Mouse (Mus musculus) midbrain, embryonic 11.5 days (tissue): ENCODE data around the gene D230025D16Rik. TPM values are rescaled to one million over a fixed set of nuclear protein-coding genes. Genes with fewer than 3 reads are reported as not detected.

Experiments
- ATAC-seq: fragments of 200-750 bp; cut with Nextera tagmentation; 2 replicates; pipeline ENCODE4 v1.8.0; 2017; ENCODE audit warnings: moderate TSS enrichment, moderate library complexity; ENCODE audit not compliant: low FRiP score
- DNase-seq: peaks from one replicate; pipeline ENCODE4 v3.0.0; 2015; ENCODE audit warnings: low spot score; ENCODE audit errors: missing footprints
- H3K27ac ChIP-seq: fragments of 300-500 bp; sonication (generic); 2 replicates; pipeline ENCODE4 v1.5.1; 2014; ENCODE audit warnings: low read depth, low read length
- H3K27me3 ChIP-seq: fragments of 300-500 bp; sonication (generic); 2 replicates; pipeline ENCODE4 v1.6.1; 2014; ENCODE audit warnings: mild to moderate bottlenecking, low read length, moderate library complexity, mixed read lengths; ENCODE audit not compliant: control insufficient read depth, insufficient read depth
- H3K36me3 ChIP-seq: fragments of 300-500 bp; sonication (generic); 2 replicates; pipeline ENCODE4 v1.6.1; 2014; ENCODE audit warnings: mild to moderate bottlenecking, low read length, moderate library complexity, mixed read lengths; ENCODE audit not compliant: control insufficient read depth, insufficient read depth
- H3K4me1 ChIP-seq: fragments of 300-500 bp; sonication (generic); 2 replicates; pipeline ENCODE4 v1.6.1; 2014; ENCODE audit warnings: low read length; ENCODE audit not compliant: control insufficient read depth, insufficient read depth
- H3K4me2 ChIP-seq: fragments of 300-500 bp; sonication (generic); 2 replicates; pipeline ENCODE4 v1.6.1; 2014; ENCODE audit warnings: mild to moderate bottlenecking, moderate library complexity
- H3K4me3 ChIP-seq: fragments of 300-500 bp; sonication (generic); 2 replicates; pipeline ENCODE4 v1.5.1; 2014; ENCODE audit warnings: low read depth, low read length
- H3K9ac ChIP-seq: fragments of 300-500 bp; sonication (generic); 2 replicates; pipeline ENCODE4 v1.6.1; 2014; ENCODE audit warnings: low read length
- H3K9me3 ChIP-seq: fragments of 300-500 bp; sonication (generic); 2 replicates; pipeline ENCODE4 v1.6.1; 2016; ENCODE audit warnings: low read length; ENCODE audit not compliant: control insufficient read depth
- WGBS: fragments of 180-500 bp; shearing (Covaris S2); extraction: QIAGEN DNeasy Blood & Tissue Kit; methylation state at CpG from one replicate; pipeline ENCODE4 v1.1.7; 2014; 5-methylcytosine and 5-hydroxymethylcytosine counted together
- polyA plus RNA-seq: library from polyadenylated mRNA; unstranded; fragments of >200 nt; fragmentation: Nextera tagmentation; extraction: Ambion mirVana; gene quantifications from 2 replicates; pipeline ENCODE4 v1.2.1, GENCODE M21; 2014

The D230025D16Rik gene
- polyA plus RNA-seq, 1 experiment from 2014 or later = 32.9 TPM

DNA sequence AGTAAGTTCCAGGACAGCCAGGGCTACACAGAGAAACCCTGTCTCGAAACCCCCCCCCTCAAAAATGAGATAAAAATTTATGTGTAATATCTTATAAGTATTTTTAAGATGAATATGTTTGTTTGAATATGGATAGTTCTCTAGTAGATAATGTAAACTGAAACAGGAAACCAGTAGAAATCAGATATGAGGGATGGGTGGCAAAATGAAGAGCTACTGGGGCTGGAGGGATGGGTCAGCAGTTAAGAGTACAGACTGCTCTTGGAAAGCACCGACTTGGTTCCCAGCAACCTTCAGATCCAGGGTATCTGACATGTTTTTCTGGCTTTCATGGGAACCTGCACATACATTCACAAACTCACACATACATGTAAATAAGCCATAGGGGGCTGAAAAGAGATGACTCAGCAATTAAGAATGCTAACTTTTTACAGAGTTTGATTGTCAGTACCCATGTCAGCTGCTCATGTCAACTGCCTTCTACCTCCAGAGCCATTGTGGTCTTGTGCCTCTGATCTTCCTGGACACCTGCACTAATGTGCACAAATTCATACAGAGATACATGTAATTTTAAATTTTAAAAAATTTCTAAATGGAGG, 17.2 kb upstream of the D230025D16Rik start:
- no peak overlapping the region for H3K4me2 ChIP-seq
- 92% methylated on average over 2 of the region's 2 CpGs for WGBS
- ATAC-seq = no peak

DNA sequence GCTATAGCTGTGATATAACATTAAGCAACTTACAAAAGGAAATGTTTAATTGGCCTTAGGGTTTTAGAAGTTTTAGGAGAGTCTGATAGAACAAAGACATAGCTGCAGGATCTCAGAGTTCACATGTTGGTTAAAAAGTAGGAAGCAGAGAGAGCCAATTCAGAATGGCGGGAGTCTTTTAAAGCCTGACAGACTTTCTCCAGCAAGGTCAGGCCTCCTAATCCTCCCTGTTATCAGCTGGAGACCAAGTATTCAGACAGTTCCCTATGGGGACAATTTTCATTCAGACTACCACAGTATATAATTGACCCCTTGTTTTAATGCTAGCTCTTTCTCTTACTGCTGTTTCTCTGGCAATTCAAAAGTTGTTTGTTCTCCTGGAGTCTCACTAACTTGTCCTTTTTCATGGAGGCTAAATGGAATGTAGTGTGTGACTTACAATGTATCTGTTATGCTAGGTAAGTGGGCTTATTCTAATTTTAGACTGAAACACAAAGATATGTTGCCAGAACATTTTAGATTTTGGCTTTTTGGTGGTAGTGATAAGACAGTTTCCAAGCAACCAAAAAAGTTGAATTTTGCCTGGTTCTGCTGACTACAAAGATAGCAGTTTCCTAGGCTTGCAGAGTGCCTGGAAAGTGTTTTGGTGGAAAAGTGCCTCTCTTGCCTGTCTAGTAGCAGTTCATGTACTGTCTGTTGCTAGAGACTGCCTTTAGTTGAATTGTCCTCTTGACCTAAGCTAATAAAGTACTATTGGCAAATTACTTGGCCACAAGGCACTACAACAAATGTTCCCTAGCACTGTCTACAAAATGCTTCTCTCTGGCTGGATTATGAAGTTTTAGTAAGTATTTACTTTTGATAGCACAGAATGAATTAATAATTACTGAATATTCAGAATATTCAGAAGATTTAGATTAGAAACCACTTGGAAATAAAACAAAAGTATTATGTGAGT, 15.5 kb upstream of the D230025D16Rik start:
- no peak for ATAC-seq
- Histone ChIP-seq H3K27ac (no peak overlapping the region), H3K4me2 (no peak overlapping the region), H3K27me3 (no peaks in the 10 kb centered on the region), H3K9me3 (no peaks in the 10 kb centered on the region), H3K4me1 (no peaks in the 10 kb centered on the region), H3K4me3 (no peak overlapping the region), H3K36me3 (0 out of 2 replicates have a peak, but pooled peaks cover 5% of the 10 kb centered on the region), H3K9ac (no peak overlapping the region)
- WGBS = 58% methylated on average over 1 of the region's 1 CpGs
- peak; percentile 72 for DNase-seq

More for the DNA sequence above, 17.2 kb upstream of the D230025D16Rik start:
- H3K36me3 ChIP-seq = 0 out of 2 replicates have a peak, but pooled peaks cover 8% of the 10 kb centered on the region
- no peak overlapping the region for H3K27ac ChIP-seq
- H3K9me3 ChIP-seq = no peaks in the 10 kb centered on the region
- H3K4me3 ChIP-seq = no peak overlapping the region
- H3K4me1 ChIP-seq = no peaks in the 10 kb centered on the region
- H3K27me3 ChIP-seq = no peaks in the 10 kb centered on the region
- peak; percentile 85 for DNase-seq
- no peak overlapping the region for H3K9ac ChIP-seq

DNA sequence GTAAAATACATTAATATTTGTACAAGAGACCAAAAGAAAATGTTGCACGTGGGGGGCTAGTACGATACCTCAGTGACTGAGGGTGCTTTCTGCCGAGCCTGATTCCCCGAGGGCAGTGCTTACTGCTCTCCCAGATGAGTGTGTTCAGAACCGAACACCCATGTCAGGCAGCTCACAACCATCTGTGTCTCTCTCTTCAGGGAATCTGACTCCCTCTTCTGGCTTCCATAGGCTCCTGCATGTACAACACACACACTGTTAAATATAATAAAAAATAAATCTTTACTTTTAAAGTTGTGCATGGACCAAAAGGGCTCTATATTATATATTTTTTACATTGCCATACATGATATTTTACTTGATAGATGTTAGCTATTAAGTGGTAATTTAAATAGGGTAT, 10.8 kb upstream of the D230025D16Rik start:
- ATAC-seq = no peak
- Histone ChIP-seq H3K4me3 (no peak overlapping the region), H3K36me3 (0 out of 2 replicates have a peak, but pooled peaks cover 7% of the 10 kb centered on the region), H3K27ac (no peak overlapping the region), H3K4me2 (no peak overlapping the region), H3K9me3 (no peaks in the 10 kb centered on the region), H3K4me1 (no peaks in the 10 kb centered on the region), H3K9ac (no peak overlapping the region), H3K27me3 (no peaks in the 10 kb centered on the region)
- peak; percentile 12 for DNase-seq
- WGBS = 89% methylated on average over 5 of the region's 5 CpGs

DNA sequence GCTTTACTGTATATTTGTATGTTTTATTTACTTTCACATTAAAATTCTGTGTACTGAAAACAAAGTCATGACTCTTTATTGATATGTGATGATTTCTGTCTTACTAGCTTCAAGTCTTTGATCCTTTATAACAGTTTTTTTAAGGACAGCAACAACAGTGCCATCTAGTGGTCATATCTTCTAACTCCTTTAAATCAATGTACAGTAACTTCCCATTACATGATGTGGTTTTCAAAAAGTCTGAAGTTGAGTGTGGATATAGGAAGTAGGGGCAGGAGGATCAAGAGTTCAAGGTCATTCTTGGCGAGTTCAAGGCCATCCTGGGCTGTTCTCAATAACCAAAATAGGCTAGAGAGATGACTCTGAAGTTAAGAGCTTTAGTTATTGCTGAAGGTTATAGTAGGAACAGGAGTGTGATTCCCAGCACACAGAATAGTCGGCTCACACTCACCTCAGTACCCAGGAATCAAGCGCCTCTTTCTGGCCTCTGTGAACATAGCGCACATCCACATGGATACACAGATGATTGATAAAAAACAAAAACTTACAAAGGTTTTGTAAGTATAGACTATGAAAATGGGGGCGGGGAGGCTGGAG, 6.9 kb upstream of the D230025D16Rik start:
- 85% methylated on average over 5 of the region's 5 CpGs for WGBS
- peak; percentile 35; the same call in 1 of the 2 replicates for ATAC-seq

DNA sequence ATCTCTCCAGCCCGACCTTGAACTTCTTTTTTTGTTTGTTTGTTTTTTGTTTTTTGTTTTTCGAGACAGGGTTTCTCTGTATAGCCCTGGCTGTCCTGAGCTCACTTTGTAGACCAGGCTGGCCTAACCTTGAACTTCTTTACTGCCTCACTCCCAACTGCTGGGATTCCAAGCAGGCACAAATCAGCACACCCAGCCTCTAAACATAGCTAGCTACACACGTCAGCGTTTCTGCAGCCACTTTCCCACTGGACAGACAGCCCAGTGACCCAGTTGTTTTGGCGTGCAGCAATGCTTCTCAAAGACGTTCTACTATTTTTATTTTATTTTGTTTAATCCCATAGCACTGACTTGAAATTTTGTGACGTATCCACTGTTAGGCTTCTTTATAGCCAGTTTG, 1.1 kb upstream of the D230025D16Rik start:
- H3K9me3 ChIP-seq = no peaks in the 10 kb centered on the region
- H3K4me2 ChIP-seq = peak overlapping the region; percentile 57; the same call in 1 of the 2 replicates
- H3K27me3 ChIP-seq = no peaks in the 10 kb centered on the region
- H3K9ac ChIP-seq = no peak overlapping the region
- H3K4me1 ChIP-seq = peaks cover 11% of the 10 kb centered on the region
- DNase-seq (peak; percentile 79), ATAC-seq (no peak)
- H3K27ac ChIP-seq = no peak overlapping the region
- no peaks in the 10 kb centered on the region for H3K36me3 ChIP-seq
- no peak overlapping the region for H3K4me3 ChIP-seq
- 83% methylated on average over 7 of the region's 7 CpGs for WGBS

More for the DNA sequence above, 6.9 kb upstream of the D230025D16Rik start:
- Histone ChIP-seq H3K4me3 (no peak overlapping the region), H3K9me3 (no peaks in the 10 kb centered on the region), H3K4me1 (no peaks in the 10 kb centered on the region), H3K4me2 (no peak overlapping the region), H3K27me3 (no peaks in the 10 kb centered on the region), H3K9ac (no peak overlapping the region), H3K36me3 (0 out of 2 replicates have a peak, but pooled peaks cover 2% of the 10 kb centered on the region), H3K27ac (no peak overlapping the region)
- peak; percentile 89 for DNase-seq

DNA sequence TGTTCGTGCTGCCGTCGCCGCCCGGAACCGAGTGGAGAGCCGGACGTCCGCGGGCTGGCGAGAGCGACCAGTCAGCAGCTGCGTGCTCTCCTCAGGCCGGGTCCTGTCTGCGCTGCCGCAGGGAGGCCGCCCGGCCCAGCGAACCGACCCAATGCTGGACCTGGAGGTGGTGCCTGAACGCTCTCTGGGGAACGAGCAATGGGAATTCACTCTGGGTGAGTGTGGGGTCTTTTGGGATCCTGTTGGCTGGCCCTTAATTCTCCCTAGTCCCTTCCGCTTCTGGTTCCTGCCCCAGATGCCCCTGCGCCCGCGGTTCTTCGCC, 288 bp downstream of the D230025D16Rik start:
- no peaks in the 10 kb centered on the region for H3K27me3 ChIP-seq
- WGBS = under 1% methylated on average over 27 of the region's 27 CpGs

DNA sequence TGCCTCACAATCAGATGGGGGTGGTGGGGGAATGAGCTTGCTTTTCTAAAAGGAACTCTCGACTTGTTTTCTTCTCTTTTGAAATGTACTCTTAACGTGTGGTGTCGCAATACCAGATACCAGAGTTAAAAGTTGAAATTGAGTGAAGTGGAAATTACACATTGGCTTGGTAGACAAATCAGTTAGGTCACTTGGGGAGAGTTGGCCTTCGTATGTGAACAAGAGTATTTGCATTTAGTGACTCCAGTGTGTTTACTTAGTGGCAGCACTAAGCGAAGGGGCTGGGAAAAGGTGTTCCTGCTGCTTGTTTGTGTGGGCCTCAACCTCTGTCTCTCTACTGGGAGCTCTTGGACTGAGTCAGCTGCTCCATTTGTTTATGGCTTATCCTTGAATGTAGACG, 972 bp downstream of the D230025D16Rik start:
- Histone ChIP-seq H3K27ac (no peak overlapping the region), H3K9ac (peak overlapping the region; percentile 88), H3K36me3 (no peaks in the 10 kb centered on the region), H3K4me2 (peak overlapping the region; percentile 86), H3K9me3 (no peaks in the 10 kb centered on the region), H3K27me3 (no peaks in the 10 kb centered on the region), H3K4me1 (peaks cover 11% of the 10 kb centered on the region), H3K4me3 (peak overlapping the region; percentile 92)
- DNase-seq (no peak), ATAC-seq (no peak)
- 34% methylated on average over 6 of the region's 6 CpGs for WGBS

More for the DNA sequence above, 288 bp downstream of the D230025D16Rik start:
- peak overlapping the region; percentile 88 for H3K9ac ChIP-seq
- no peaks in the 10 kb centered on the region for H3K9me3 ChIP-seq
- H3K4me2 ChIP-seq = peak overlapping the region; percentile 86
- peaks cover 11% of the 10 kb centered on the region for H3K4me1 ChIP-seq
- DNase-seq = no peak
- no peak for ATAC-seq
- H3K27ac ChIP-seq = no peak overlapping the region; the same call in none of the 2 replicates
- H3K36me3 ChIP-seq = no peaks in the 10 kb centered on the region
- H3K4me3 ChIP-seq = peak overlapping the region; percentile 92

DNA sequence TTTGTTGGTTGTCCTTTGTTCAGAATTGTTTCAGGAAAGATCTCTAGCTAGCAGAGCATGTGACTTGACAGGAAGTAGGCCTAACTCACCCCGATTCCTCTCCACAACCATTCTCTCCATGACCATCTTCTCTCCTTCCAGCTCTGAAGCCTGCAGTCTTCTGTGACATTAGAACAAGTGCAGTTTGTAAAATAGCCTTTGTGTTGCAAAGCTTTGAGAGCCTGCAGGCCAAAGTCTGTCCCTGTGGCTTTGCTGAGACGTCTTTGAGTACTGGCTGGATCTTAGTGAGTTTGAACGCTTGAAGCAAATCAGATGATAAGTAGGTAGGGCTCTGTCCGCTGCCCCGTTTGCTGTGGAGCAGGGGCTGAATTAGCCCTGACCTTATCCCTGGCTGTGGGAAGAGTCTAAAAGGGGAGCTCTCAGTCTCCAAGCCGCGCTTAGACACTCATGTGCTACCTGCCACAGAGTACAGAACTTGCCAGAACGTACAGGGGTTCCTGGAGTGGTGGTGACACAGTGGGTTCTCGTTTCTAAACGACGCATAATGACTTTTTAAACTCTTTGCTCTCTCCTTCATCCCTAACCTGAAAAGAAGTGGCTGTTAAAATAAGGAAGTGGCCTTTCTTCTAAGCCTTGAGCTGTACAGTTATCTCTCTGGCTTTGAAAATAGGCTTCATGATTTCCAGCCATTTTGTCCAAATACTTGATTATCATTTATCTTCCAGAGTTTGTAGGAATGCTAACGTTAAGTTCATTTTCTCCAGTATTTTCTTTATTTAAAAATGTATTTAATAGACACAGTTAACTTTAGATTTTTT, 6.8 kb downstream of the D230025D16Rik start:
- WGBS = 88% methylated on average over 12 of the region's 12 CpGs
- Histone ChIP-seq H3K4me3 (no peak overlapping the region), H3K36me3 (no peaks in the 10 kb centered on the region), H3K9ac (no peak overlapping the region), H3K27ac (no peak overlapping the region), H3K4me1 (no peaks in the 10 kb centered on the region), H3K4me2 (no peak overlapping the region), H3K27me3 (no peaks in the 10 kb centered on the region), H3K9me3 (no peaks in the 10 kb centered on the region)
- DNase-seq (peak; percentile 60), ATAC-seq (no peak)
